Mouse (Mus musculus) gastrocnemius, postnatal 14 days (tissue): Measurements from ENCODE around the gene Eps8l3. TPM values are rescaled to one million over a fixed set of nuclear protein-coding genes. Genes with fewer than 3 reads are reported as not detected.

ENCODE experiments used
- DNase-seq: peaks from one replicate; pipeline ENCODE4 v3.0.0; 2021; ENCODE audit warnings: mixed read lengths
- intact Hi-C: fragments of 180-260 bp; cut with DNase I; formaldehyde crosslinking; loops from one replicate; pipeline ENCODE4 v1.15.1; 2025; ENCODE audit warnings: low total_unique reads
- long read RNA-seq, 2 experiments: library from polyadenylated mRNA; stranded (forward); transcript quantifications; one replicate each; pipeline ENCODE4 v2.0.0; 2021
- total RNA-seq, 2 experiments: library from RNA; stranded (reverse); gene quantifications; 2 replicates each; pipeline ENCODE4 v1.2.3; 2021

The Eps8l3 gene
- not detected for total RNA-seq
- long read RNA-seq, experiment 1, result 0 reads
- long read RNA-seq, experiment 2, result 0 reads

DNA sequence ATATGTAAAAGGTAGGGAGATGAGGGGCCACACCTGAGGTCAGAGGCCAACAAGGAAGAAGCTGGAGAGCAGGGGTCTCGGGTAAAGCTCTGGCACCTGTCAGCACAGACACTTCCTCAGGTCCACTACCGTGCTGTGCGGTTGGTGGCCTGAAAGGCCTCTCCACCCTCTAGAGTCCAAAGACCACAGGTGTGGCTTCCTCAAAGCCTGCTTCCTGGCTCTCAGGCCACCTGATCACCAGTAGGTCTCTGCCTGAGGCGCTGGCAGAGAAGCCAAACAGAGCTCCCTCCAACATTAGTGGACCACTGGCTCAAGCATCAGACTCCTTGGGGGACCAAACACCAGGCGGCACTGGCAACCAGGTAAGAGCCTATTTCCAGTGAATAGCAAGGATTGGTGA lies at the start of gene Eps8l3:
TSS of gene Eps8l3 (plus strand) at position 225 of the 400 bp plus-strand sequence.
- intact Hi-C loops, result no loop called here
- DNase-seq, result no peak

DNA sequence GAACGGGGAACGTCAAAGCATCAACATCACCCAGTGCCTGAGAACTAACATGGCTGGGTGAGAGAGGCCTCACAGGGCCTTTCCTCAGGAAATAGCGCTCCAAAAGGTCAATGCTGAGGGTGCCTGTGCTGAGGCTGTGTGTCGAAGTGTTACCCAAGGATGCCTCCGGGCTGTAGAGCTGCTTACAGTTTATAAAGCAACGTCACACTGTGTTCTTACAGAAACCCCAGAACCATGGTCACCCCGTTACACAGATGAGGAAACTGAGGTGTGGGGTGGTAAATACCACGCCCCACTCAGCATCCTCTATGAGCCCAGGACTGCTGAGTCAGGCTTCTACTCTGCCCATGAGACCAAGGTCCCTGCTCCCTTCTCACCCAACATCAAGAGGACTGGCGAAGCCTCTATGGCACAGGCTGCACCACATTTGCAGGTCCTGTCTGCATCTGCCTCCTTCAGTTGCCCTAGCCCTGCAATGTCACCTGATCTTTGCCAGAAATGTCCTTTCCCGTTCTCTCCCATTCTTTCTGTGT lies 49.1 kb upstream of the Eps8l3 start:
- no peak for DNase-seq
- intact Hi-C loops, result no loop called here

DNA sequence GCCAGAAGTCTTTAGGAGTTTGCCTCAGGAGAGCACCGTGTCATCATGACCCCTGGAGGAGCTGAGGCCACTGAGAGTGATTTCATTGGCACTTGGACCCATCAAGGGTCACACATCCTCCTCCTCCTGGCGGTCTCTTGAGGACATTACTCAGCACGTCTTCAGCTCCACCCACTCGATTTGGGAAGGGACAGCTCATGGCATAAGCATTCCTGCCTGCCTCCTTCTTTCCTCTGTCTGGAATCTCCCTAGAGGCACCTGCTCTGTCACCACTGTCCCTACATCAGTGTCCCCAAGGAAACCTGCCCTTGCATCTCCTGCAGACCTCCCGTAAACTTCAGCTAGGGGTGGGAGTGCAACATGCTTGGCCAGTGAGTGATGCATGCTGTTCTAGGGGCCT lies 48.5 kb upstream of the Eps8l3 start:
- no peak for DNase-seq
- intact Hi-C loops, result no loop called here

DNA sequence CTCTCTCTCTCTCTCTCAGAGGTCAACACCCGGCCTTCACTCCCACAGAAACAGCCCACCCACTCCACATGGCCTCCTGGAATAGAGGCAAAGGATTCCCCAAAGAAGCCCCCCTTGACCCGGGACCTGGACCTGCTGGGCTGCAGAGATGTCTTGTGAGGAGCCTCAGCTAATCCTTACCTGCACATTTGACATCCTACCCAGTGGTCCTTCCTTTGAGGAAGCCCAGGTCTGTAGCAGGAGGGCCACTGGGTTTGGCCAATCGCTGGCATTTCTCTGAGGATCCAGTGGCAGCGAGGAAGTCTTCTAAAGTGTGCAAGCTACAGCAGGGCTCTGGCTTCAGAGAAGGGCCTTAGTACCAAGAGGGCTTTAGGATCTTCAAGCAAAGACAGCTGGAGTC lies 48.0 kb upstream of the Eps8l3 start:
- DNase-seq, result no peak

DNA sequence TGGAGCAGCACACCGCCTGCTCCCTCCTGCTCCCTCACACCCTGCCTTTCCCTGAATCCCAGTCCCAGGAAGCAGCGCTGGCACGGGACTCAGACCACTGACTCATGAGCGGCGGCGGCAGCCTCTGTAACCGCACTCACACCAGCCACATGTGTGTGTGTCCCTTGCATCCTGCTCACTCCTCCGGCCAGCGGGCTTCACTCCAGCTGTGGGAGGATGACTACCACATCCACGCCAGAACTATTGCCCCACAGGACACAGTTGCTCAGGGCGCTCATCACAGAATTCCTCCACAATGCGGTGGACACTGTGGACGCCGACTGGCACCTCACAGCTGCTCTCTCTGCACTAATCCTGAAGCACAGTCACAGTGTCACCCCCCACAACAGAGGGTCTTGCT lies 47.4 kb upstream of the Eps8l3 start:
- intact Hi-C loops, result no loop called here
- peak; percentile 84 for DNase-seq

More for the DNA sequence above, 48.0 kb upstream of the Eps8l3 start:
- intact Hi-C loops, result no loop called here

DNA sequence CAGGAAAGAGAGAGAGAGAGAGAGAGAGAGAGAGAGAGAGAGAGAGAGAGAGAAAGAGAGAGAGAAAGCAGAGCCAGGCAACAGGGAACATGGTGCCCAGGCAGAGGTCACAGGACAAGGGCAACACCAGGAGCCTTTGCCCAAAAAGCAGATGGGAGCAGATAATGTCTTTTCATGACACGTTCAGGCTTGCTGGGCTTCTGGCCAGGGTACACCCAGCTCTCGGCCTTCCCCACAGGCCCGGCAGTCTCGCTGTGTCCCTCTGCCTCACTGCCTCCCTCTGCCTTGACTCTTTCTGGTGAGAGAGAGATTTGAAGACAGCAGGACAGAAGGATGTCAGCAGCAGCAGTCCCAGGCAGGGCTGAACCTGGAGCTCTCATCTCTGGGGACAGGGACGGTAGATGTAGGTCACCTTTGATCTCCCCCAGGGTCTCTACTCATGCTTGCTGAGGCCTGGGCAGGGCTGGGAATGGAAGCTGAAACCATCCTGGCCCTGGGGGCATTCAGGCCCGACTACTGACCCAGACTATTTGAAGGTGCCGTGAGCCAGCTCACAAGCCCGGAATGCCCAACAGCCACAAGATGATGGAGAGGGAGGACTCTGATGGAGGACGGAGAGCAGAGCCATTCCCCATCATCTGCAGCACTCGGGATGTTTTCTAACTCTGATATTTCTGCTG lies 45.0 kb upstream of the Eps8l3 start:
- intact Hi-C loops, result no loop called here
- DNase-seq, result peak; percentile 52

DNA sequence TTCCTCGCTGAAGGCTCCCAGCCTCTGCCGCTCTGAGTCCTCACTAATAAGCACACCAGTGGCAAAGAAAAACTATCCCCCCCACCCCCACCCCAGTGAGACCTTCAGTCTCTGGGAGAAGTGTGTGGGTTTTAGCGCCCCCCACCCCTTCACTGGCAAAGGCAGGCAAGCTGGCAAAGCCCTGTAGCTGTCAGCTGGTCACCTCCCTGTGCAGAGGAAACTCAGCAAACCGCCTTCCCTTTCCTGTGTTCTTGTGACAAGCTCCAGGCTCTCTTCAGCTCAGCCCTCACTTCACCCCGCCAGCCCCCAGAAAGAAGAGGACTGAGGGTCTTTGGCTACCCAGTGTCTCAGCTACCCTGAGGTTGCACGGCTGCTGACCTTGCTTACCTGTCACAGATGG lies 44.4 kb upstream of the Eps8l3 start:
- intact Hi-C loops, result no loop called here
- DNase-seq, result no peak

DNA sequence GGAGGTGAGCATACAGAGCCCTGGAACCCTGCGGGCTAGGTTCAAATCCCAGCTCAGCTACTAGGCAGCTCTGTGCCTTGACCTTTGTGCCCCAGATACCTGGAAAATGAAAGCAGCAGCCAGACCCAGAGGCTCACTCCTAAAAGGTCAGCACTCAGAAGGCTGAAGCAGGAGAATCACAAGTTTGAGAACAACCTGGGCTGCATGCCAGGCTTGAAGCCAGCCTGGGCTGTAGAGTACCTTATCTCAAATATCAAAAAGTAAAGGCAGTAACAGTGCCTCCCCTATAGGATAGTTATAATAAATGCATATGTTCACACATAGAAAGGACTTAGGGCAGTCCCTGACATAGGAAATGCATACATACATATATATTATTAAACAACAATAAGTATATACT lies 43.7 kb upstream of the Eps8l3 start:
- no peak for DNase-seq
- intact Hi-C loops, result no loop called here

DNA sequence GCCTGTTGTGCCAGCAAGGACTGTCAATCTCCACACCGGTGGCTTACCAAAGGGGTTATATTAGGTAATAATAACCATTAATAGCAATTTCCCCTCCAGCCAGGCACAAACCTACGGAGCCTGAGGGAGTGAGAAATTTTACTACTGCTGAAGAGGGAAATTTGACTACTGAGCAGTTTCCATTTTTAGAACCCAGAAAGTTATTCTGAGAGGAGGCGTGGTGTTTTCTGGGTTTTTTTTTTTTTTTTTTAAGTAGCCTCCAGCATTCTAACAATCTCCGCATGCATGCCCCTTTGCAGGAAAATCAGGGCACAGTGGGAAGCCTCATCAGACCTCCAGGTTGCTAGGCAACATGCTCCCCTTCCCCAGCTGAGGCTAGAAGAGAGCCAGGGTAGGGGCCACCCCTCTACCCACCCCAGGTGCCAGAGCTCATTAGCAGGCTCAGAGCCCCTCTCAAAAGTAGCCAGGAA lies 43.1 kb upstream of the Eps8l3 start:
- no peak for DNase-seq
- intact Hi-C loops, result no loop called here

DNA sequence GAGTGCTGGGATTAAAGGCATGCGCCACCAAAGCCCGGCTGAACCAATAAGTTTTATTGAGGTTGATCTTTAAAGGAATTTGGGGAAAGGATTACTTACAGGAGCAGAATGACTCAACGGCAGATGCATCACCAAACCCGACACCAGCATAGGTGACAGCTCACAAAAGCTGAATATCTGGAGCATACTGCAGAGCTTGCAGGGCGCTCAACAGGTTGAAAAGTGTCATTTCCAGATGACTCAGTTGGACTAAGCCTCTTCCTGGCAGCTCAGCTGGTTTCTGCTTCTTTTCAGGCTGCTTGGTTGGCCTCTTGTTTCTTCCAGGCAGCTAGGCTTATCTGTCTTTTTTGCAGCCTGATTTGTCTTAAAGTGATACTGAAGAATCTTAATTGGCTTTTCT lies 41.7 kb upstream of the Eps8l3 start:
- intact Hi-C loops, result no loop called here
- DNase-seq, result no peak

DNA sequence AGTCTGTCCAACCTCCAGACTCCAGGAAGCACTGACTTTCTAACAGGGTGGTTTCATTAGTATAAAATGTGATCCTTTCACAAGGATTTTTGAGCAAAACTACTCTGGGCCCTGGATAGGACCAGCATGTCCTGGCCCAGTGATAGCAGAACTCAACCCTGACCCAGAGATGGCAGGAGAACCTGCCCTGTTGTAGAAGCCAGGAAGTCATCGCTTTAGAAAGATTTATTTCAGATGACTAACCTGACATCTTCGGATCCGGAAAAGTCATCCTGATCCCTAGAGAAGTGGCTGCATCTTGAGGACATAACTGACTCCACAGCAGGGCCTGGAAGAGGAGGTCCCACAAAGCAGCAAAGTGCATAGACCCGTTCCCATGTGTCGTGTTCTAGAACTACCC lies 37.2 kb upstream of the Eps8l3 start:
- intact Hi-C loops, result no loop called here

DNA sequence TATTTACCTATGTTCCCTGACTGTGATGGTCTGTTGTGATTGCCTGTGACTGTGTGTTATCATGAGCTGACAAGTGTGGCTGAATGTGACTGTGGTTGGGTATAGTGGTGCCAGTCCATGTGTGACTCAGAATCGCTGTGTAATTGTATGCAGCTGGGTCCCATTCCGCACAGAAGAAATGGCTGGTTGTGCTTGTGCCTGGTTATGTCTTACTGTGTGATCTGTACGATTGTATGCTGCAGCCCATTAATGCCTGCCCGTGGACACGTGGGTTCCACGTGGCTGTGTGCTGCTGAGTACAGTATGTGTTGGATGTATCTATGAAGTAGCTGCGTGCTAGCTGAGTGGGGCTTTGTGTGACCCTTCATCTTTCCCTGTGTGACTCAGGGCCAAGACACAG lies 36.2 kb upstream of the Eps8l3 start:
- intact Hi-C loops, result no loop called here
- no peak for DNase-seq

More for the DNA sequence above, 37.2 kb upstream of the Eps8l3 start:
- no peak for DNase-seq

DNA sequence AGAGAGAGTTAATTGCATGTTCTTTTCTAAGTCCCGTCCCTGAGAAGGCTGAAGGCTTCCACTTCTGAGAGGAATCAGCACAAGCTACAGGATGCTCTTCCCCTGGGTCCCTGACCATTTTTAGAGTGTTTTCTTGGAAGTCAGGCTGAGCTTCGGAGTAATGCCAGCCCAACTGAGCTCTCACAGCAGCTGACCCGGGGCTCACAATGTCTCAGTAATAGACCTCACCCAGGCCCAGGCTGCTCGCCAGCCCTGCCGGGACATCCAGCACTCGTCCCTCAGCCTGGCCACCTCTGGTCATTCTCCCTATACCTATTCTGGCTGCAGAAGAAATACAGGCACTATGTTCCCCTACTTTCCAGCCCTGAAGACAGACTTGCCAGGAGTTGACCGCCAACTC lies 35.7 kb upstream of the Eps8l3 start:
- DNase-seq, result peak; percentile 88
- intact Hi-C loops, result no loop called here

DNA sequence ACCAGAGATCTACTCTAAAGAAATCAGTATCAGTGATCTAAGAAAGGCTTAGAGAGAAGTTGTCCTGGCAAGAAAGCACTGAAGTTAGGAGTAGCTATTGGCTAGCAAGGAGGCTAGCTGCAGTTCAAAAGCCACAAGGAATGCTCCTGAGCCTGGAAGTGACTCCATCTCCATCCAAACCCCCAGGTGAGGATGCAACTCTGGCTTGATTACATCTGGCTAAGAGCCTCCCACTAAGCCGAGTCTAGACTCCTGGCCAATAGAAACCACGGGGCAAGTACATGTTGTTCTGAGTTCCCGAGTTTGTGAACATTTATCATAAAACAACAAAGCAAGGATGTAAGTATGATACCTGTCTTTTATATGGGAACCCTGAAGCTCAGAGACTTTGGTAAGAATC lies 33.6 kb upstream of the Eps8l3 start:
- no peak for DNase-seq
- intact Hi-C loops, result no loop called here

DNA sequence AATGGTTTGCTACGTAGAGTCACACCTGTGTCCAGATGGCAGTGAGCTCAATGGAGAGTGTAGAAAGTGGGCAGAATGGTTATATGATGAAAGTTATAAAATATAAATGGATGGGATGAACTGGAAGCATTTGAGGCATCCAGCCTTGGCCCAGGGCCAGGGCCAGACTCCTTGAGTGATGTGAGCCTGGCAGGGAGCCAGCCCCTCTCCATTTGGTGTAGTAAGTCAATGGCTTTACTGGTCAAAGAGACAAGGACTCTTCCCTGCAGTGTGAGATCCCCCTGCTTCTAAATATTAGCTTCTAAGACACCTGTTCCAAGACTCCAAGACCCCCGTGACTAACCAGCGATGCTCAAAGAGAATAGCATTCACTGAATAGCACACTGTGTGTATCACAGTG lies 33.0 kb upstream of the Eps8l3 start:
- intact Hi-C loops, result no loop called here

DNA sequence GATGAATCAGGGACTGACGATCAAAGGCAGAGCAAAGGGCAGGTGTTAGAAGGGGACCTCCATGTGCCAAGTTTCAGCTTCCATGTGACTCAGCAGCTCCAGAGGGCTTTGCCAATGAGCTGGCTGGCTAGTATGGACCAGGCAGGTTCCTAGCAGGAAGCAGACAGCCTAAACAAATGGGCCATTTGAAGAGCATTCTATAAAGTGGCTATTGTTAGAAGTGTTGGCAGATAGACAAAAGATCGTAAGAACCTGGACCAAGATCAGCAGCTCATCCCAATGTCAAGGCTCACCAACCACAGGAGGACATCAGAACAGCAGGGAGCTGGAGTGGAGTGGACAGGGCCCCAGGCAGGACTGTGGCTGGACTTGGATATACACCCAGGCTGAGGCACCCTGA lies 32.5 kb upstream of the Eps8l3 start:
- DNase-seq, result no peak
- intact Hi-C loops, result no loop called here

More for the DNA sequence above, 33.0 kb upstream of the Eps8l3 start:
- no peak for DNase-seq

DNA sequence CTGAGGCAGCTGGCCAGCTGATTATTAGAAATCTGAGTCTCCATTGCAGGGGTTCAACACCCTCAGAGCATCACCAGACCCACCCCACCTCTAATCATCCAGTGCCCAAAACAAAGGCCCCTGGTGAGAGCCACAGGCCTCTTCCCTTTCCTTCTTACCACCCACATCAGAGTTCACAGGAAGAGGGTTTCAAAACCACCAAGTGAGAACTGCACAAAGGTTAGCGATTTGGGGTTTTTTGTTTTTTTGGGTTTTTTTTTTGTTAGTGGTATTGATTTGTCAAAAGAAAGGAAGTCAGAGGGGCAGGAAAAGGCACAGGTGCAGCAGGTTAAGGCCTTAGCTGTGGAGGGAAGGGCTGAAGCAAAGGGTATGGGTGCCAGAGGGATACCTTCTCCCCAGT lies 30.9 kb upstream of the Eps8l3 start:
- no peak for DNase-seq
- intact Hi-C loops, result no loop called here

DNA sequence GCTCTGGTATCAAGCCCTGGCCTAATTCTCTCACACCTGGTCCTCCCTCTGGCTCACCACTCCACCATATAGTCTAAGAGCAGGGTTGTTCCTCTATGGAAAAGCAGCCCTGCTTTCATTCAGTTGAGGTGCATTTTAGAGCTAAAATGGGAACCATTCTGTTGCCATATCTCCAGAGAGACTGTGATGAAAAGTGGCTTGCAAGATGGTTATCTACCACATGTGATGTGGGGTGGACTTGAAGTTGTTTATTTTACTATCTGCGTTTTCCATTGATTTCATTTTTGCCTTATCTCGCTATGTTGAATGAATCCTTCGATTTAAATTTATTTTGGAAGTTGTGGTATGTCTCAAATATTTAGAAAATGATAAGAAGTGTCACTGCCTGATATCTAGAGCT lies 30.2 kb upstream of the Eps8l3 start:
- no peak for DNase-seq
- intact Hi-C loops, result no loop called here

DNA sequence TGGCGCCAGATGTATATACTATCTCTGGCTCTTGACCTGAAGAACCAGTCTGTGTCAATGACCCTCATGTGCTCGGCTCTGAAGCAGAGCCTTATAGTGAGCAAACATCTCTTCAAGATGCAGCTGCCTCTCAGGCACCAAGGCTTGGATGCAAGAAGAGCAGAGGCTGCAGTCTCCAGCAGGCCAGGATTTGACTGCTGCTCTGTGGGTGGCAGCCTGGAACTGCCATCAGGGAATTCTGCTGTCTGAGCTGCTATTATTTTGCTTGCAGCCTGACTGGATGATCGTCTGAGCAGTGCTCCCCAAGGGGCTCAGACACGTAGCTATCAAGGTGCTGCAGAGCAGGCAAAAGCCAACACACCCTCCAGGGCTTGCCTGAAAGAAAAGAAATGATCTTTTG lies 28.9 kb upstream of the Eps8l3 start:
- intact Hi-C loops, result no loop called here

DNA sequence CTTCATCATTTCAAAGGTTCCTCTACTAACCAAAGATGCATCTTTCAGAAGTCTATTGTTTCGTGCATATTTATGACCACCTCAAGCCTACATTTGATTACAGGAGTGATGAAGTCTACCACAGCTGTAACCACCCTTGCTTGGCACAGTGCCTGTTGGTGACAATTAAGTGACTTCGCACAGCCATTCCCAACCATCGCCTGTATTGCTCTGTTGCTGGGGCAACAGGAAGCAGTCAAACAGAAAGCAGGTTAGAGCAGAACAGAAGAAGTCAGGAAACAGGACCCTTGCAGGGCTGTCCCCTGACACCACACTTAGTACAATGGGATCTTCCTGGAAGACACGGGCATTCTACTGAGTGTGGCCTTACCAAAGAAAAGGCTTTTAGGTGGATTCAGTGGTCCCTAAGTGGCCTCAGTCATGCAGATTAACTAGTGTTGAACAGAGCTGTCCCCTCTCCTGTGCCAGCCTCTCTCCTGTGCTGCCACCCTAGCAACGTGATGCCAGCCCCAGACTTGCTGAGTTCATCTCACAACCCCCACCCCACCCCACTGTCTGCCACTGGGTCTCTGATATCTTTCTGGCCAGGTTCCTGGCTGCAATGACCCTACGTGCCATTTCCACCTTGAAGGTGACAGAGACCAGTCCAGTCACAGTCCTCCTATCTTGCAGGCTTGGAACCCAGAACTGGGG lies 27.9 kb upstream of the Eps8l3 start:
- DNase-seq, result no peak
- intact Hi-C loops, result no loop called here

More for the DNA sequence above, 28.9 kb upstream of the Eps8l3 start:
- no peak for DNase-seq

DNA sequence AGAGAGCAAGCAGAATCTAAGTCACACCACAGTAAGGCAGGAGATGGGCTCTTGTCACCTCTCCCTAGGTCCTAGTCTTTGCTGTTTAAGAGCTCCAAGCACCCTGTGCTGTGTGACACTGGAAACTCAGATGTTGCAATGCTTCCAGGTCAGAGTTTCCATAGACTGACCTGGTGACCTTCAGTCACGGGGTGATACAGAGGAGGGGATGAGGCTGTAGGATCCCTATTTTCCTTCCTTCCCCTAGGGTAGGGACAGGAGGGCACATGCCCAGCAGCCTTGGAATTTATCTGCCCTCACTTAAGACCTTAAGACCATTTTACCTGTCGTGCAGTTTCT lies 27.4 kb upstream of the Eps8l3 start:
- intact Hi-C loops, result no loop called here
- DNase-seq, result no peak
